Mouse (Mus musculus): ENCODE measurements around the gene Spon1.

The Spon1 gene

GRCm38 (mm10) chr7:114065407-114066185, 299.8 kb downstream of the Spon1 start:
- no peak for DNase-seq

GRCm38 (mm10) chr7:114066529-114067178, 300.9 kb downstream of the Spon1 start:
- peak; percentile 88 to 90 for DNase-seq

- no peak for DNase-seq
Measured at GRCm38 (mm10) chr7:114068956-114069533, 303.2 kb downstream of the Spon1 start.

- no peak for DNase-seq
Measured at GRCm38 (mm10) chr7:114069726-114070457, 304.1 kb downstream of the Spon1 start.

- no peak for DNase-seq
Measured at GRCm38 (mm10) chr7:114070458-114070840, 304.7 kb downstream of the Spon1 start.

GRCm38 (mm10) chr7:114071395-114071794, 305.6 kb downstream of the Spon1 start:
- DNase-seq, result no peak

GRCm38 (mm10) chr7:114071851-114072616, 306.2 kb downstream of the Spon1 start:
- no peak for DNase-seq

GRCm38 (mm10) chr7:114074133-114074532, 308.3 kb downstream of the Spon1 start:
- DNase-seq, result no peak

GRCm38 (mm10) chr7:114074595-114074994, 308.8 kb downstream of the Spon1 start:
- no peak for DNase-seq

- DNase-seq, result no peak
Measured at GRCm38 (mm10) chr7:114079343-114079742, 313.5 kb downstream of the Spon1 start.

GRCm38 (mm10) chr7:114080250-114080649, 314.5 kb downstream of the Spon1 start:
- DNase-seq, result no peak

- DNase-seq, result no peak
Measured at GRCm38 (mm10) chr7:114081633-114082420, 316.0 kb downstream of the Spon1 start.

GRCm38 (mm10) chr7:114083088-114083487, 317.3 kb downstream of the Spon1 start:
- no peak for DNase-seq

GRCm38 (mm10) chr7:114083760-114084159, 318.0 kb downstream of the Spon1 start:
- no peak for DNase-seq

- DNase-seq, result no peak
Measured at GRCm38 (mm10) chr7:114086021-114086710, 320.4 kb downstream of the Spon1 start.

- DNase-seq, result peak in 1 of 2 experiments; percentile 34
Measured at GRCm38 (mm10) chr7:114087341-114087740, 321.5 kb downstream of the Spon1 start.

- DNase-seq, result no peak
Measured at GRCm38 (mm10) chr7:114087986-114088385, 322.2 kb downstream of the Spon1 start.

- DNase-seq, result no peak
Measured at GRCm38 (mm10) chr7:114088918-114089317, 323.1 kb downstream of the Spon1 start.

- DNase-seq, result no peak
Measured at GRCm38 (mm10) chr7:114090231-114090630, 324.4 kb downstream of the Spon1 start.

GRCm38 (mm10) chr7:114090892-114091545, 325.2 kb downstream of the Spon1 start:
- DNase-seq, result no peak
